In genomic region chr19:58952236-58952635, GRCm38 (mm10) we compare ENCODE assay signal across 18 mouse cellular contexts. TPM values are rescaled to one million over a fixed set of nuclear protein-coding genes. Genes with fewer than 3 reads are reported as not detected.
"Had no signal": no experiment of that assay in that cellular context is flagged by ENCODE, and none has a peak within 500 bp of the region (broad histone marks: within the 10 kb centered on the region; RNA-seq: fewer than 3 reads in every experiment).

No protein-coding gene starts in this region.

- H3K9ac ChIP-seq: neural tube, embryonic 13.5 days; neural tube, embryonic 15.5 days; stomach, embryonic 15.5 days had no signal

- H3K4me3 ChIP-seq: neural tube, embryonic 13.5 days; neural tube, embryonic 15.5 days; stomach, embryonic 15.5 days had no signal

- H3K27ac ChIP-seq: neural tube, embryonic 13.5 days; neural tube, embryonic 15.5 days; stomach, embryonic 15.5 days; stomach, postnatal 0 days had no signal

- H3K9me3 ChIP-seq: neural tube, embryonic 13.5 days; neural tube, embryonic 15.5 days; stomach, embryonic 15.5 days had no signal

- H3K4me1 ChIP-seq: neural tube, embryonic 13.5 days; neural tube, embryonic 15.5 days; stomach, embryonic 15.5 days had no signal

- H3K36me3 ChIP-seq: neural tube, embryonic 13.5 days; neural tube, embryonic 15.5 days; stomach, embryonic 15.5 days had no signal

- DNase-seq: right cerebral cortex, adult 18-20 months; right cerebral cortex, postnatal 14 days; right cerebral cortex, postnatal 25 days; right cerebral cortex, postnatal 4 days; spleen, adult 18-20 months; thymus, adult 18-20 months; thymus, adult 2 months; thymus, postnatal 14 days; thymus, postnatal 25 days; thymus, postnatal 36 days; thymus, postnatal 4 days had no signal

- H3K4me2 ChIP-seq: neural tube, embryonic 13.5 days; neural tube, embryonic 15.5 days; stomach, embryonic 15.5 days had no signal

- H3K27me3 ChIP-seq: stomach, embryonic 15.5 days had no signal

RNA-seq across cellular contexts. Expression of gene Eno4, which starts 9.0 kb away (rescaled TPM):
- total RNA-seq: neutrophil, adult 5-6 weeks had no signal
- polyA plus RNA-seq: small intestine, adult 2 months; spleen, adult 2 months had no signal
